Mouse (Mus musculus): Measurements from ENCODE around the gene Usp29. TPM values are rescaled to one million over a fixed set of nuclear protein-coding genes. Genes with fewer than 3 reads are reported as not detected.
"Not testable (repeated sequence)": the region's sequence is repeated elsewhere in the genome, so short reads cannot be mapped to it uniquely, and the experiment has no call there.

Gene Usp29
- polyA plus RNA-seq, 1 experiment from 2014 or later, result 5.2 TPM

DNA sequence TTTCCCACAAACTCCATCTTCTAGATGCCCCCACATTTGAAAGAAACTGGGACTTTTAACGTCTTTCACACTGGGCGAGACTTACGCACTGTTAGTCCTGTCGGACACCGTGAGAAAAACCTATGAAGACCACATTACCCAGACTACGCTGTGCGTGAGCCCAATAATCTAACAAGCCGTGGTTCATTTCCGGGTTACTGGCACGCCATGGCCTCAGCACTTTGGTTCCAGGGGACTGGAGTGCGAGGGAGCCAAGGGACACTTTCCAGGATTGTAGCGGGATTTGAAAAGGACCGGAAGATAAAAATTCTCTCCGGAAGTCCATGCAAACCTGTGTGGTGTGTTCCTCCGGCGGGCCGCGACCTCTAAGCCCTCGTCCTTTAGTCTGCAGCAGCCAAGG lies 246.5 kb downstream of the Usp29 start:
- no peak overlapping the region for H3K4me3 ChIP-seq (ENCODE audit: low read length)
- no peaks in the 10 kb centered on the region for H3K4me1 ChIP-seq (ENCODE audit: insufficient read depth, low read length)
- H3K27me3 ChIP-seq (ENCODE audit: insufficient read depth, low read length), result no peaks in the 10 kb centered on the region
- no peak overlapping the region for H3K4me2 ChIP-seq (replicated peaks; ENCODE audit: low read depth, low read length)
- H3K9ac ChIP-seq (replicated peaks; ENCODE audit: low read length), result no peak overlapping the region
- no peak; the same call in 1 of the 2 replicates for ATAC-seq (ENCODE audit: low FRiP score, low TSS enrichment)
- WGBS, result 93% methylated on average over 19 of the region's 19 CpGs
- H3K9me3 ChIP-seq (ENCODE audit: low read length), result no peaks in the 10 kb centered on the region
- H3K36me3 ChIP-seq (ENCODE audit: insufficient read depth, low read length), result no peaks in the 10 kb centered on the region
- H3K27ac ChIP-seq (ENCODE audit: low read length), result no peak overlapping the region

DNA sequence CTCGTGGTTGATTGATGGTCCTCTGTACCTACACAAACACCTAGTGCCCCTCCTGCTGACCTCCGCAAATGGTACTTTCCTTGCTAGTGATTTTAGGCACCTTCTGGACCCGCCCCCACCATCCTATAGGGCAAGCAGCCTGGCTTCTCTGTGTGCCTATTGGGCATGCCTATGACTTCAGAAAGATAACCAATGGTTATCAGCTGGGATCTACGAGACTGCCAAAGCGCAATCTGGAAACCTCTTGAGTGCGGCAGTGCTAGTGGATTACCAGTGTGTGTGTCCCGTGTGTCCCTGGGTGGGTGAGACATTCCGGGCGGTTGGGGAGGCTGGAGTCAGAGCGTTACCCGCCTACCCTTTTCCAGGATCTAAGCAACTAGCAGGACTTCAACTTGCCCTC lies 264.9 kb downstream of the Usp29 start, which contains the start of gene Aurkc:
Gene Aurkc (plus strand): TSS at position 50 of the 400 bp plus-strand sequence.
- not testable (repeated sequence) for H3K9me3 ChIP-seq (ENCODE audit: low read length); H3K27me3 ChIP-seq (ENCODE audit: insufficient read depth, low read length); ATAC-seq (ENCODE audit: low FRiP score, low TSS enrichment); H3K9ac ChIP-seq (replicated peaks; ENCODE audit: low read length); H3K27ac ChIP-seq (ENCODE audit: low read length); H3K36me3 ChIP-seq (ENCODE audit: insufficient read depth, low read length); H3K4me1 ChIP-seq (ENCODE audit: insufficient read depth, low read length); H3K4me3 ChIP-seq (ENCODE audit: low read length); H3K4me2 ChIP-seq (replicated peaks; ENCODE audit: low read depth, low read length)
- 83% methylated on average over 9 of the region's 11 CpGs for WGBS

DNA sequence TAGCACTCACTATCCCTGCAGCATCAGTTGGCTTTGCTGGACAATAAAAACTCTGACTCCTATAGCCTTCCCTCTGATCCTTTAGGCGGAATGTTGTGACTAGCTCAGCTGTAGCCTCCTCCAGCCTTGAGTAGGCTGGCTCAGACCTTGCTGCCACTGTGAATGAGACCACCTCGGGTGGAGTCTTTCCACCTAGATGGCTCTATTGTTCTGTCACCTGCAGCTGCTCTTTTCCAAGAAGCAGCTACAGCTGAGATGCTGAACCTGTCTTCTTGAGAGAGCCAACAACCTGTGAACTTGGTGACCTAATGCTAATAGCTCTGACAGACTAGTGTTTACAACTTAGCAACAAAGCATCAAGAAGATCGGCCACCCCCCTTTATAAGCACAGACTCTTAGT lies 268.5 kb downstream of the Usp29 start:
- not testable (repeated sequence) for H3K27ac ChIP-seq (ENCODE audit: low read length); ATAC-seq (ENCODE audit: low FRiP score, low TSS enrichment); H3K36me3 ChIP-seq (ENCODE audit: insufficient read depth, low read length); H3K4me1 ChIP-seq (ENCODE audit: insufficient read depth, low read length); H3K4me2 ChIP-seq (replicated peaks; ENCODE audit: low read depth, low read length); H3K9me3 ChIP-seq (ENCODE audit: low read length); H3K4me3 ChIP-seq (ENCODE audit: low read length); H3K9ac ChIP-seq (replicated peaks; ENCODE audit: low read length); H3K27me3 ChIP-seq (ENCODE audit: insufficient read depth, low read length)
- WGBS, result 52% methylated on average over 3 of the region's 3 CpGs

DNA sequence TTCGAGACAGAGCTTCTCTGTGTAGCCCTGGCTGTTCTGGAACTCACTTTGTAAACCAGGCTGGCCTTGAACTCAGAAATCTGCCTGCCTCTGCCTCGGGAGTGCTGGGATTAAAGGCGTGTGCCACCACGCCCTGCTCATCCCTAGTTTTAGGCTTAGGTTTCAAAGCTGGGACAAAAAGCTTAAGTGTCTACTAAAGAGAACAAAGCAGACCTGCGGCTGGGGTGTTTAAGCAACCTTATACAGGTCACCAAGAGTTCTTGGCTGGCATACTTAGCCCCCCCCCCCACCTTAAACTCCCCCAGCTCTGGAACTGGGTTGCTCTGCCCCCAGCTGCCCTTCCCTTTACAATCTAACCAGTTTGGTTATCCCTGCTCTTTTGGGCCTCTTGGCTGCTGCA lies 275.1 kb downstream of the Usp29 start:
- H3K36me3 ChIP-seq (ENCODE audit: insufficient read depth, low read length); H3K27ac ChIP-seq (ENCODE audit: low read length); H3K9me3 ChIP-seq (ENCODE audit: low read length); H3K9ac ChIP-seq (replicated peaks; ENCODE audit: low read length); H3K4me1 ChIP-seq (ENCODE audit: insufficient read depth, low read length); H3K4me2 ChIP-seq (replicated peaks; ENCODE audit: low read depth, low read length); H3K27me3 ChIP-seq (ENCODE audit: insufficient read depth, low read length); ATAC-seq (ENCODE audit: low FRiP score, low TSS enrichment); H3K4me3 ChIP-seq (ENCODE audit: low read length): not testable (repeated sequence)
- 72% methylated on average over 5 of the region's 5 CpGs for WGBS

MicroRNAs within 50 kb of the gene (microRNA counts, 519-probe panel; counts per million panel counts)
- microRNA mmu-miR-3099, result 104 counts per million, percentile 35 among the panel's probes with 10 or more counts

Small RNA genes lying within 50 kb of the gene (microRNA-seq; reads per million reads assigned to microRNA genes)
- 19.1 reads per million, percentile 38 among the genes with 10 or more reads in this experiment for gene Mir3099

Other genes with a start within 250 kb of the Usp29 start
- gene Olfr5, start 243.6 kb upstream of the Usp29 start, polyA plus RNA-seq (2015; fragmentation: Nextera tagmentation; extraction: Ambion mirVana), result not detected in 2 replicates
- not detected in 2 replicates for gene Olfr1347, start 230.8 kb upstream of the Usp29 start, polyA plus RNA-seq (2015; fragmentation: Nextera tagmentation; extraction: Ambion mirVana)
- not detected in 2 replicates for gene Olfr1348, start 221.8 kb upstream of the Usp29 start, polyA plus RNA-seq (2015; fragmentation: Nextera tagmentation; extraction: Ambion mirVana)
- not detected in 2 replicates for gene Olfr1349, start 207.6 kb upstream of the Usp29 start, polyA plus RNA-seq (2015; fragmentation: Nextera tagmentation; extraction: Ambion mirVana)
- not detected in 2 replicates for gene Olfr1350, start 165.7 kb upstream of the Usp29 start, polyA plus RNA-seq (2015; fragmentation: Nextera tagmentation; extraction: Ambion mirVana)
- gene Zim1, start 34.1 kb upstream of the Usp29 start, polyA plus RNA-seq (2015; fragmentation: Nextera tagmentation; extraction: Ambion mirVana), result 3.1 and 3.8 TPM in 2 replicates
- gene Peg3, start 147 bp upstream of the Usp29 start, polyA plus RNA-seq (2015; fragmentation: Nextera tagmentation; extraction: Ambion mirVana), result 145 and 166 TPM in 2 replicates

All from kidney, embryonic 16.5 days (tissue).